Mouse (Mus musculus): ENCODE results near the gene Pde6c. TPM values are rescaled to one million over a fixed set of nuclear protein-coding genes. Genes with fewer than 3 reads are reported as not detected.

Pde6c gene
- polyA plus RNA-seq, 1 experiment = not detected

DNA sequence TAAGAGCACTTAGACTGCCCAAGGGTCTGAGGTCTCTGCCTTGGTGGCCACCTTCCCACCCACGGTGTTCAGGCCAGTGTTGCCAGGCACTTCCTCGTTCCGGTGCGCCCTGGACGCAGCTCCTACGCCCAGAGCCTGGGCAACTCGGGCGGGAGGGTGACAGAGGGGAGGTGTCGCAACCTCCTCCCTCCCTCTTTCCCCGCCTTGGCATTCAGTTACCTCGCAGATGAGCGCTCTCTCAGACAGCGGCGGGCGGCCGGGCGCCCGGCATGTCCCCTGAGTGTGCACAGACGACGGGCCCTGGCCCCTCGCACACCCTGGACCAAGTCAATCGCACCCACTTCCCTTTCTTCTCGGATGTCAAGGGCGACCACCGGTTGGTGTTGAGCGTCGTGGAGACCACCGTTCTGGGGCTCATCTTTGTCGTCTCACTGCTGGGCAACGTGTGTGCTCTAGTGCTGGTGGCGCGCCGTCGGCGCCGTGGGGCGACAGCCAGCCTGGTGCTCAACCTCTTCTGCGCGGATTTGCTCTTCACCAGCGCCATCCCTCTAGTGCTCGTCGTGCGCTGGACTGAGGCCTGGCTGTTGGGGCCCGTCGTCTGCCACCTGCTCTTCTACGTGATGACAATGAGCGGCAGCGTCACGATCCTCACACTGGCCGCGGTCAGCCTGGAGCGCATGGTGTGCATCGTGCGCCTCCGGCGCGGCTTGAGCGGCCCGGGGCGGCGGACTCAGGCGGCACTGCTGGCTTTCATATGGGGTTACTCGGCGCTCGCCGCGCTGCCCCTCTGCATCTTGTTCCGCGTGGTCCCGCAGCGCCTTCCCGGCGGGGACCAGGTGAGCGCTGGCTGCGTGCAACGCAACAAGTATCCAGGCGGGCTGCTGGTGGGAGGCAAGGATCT is 35.5 kb upstream of the Pde6c start, which contains the start of gene Ffar4:
Ffar4 (plus strand) TSS at position 214 of the 901 bp plus-strand sequence.
- Histone ChIP-seq H3K4me3 (ENCODE audit: extremely low read depth, insufficient read depth, insufficient read length) (no peak within 1 kb of the TSS; the same call in 1 of the 2 replicates), H3K27ac (ENCODE audit: insufficient read depth, low read length) (no peak within 1 kb of the TSS), H3K27me3 (ENCODE audit: control insufficient read depth, insufficient read depth, low read length) (peaks cover 13% of the 10 kb centered on the region), H3K4me1 (ENCODE audit: control insufficient read depth, insufficient read depth, insufficient read length) (peaks cover 4% of the 10 kb centered on the region; the same call in 1 of the 2 replicates), H3K36me3 (ENCODE audit: control insufficient read depth, insufficient read depth, low read length) (no peaks in the 10 kb centered on the region)
- WGBS = 3% methylated on average over 77 of the region's 77 CpGs
- no peak for DNase-seq (ENCODE audit: low read depth in 1 of 2, low spot score in 2 of 2)
- no peak for TF ChIP-seq POLR2A (IDR thresholded peaks at IDR 0.05; ENCODE audit: low read depth, low read length)
- no peak for TF ChIP-seq CTCF (IDR thresholded peaks at IDR 0.05; ENCODE audit: extremely low read depth, insufficient read depth, insufficient read length, insufficient replicate concordance)

DNA sequence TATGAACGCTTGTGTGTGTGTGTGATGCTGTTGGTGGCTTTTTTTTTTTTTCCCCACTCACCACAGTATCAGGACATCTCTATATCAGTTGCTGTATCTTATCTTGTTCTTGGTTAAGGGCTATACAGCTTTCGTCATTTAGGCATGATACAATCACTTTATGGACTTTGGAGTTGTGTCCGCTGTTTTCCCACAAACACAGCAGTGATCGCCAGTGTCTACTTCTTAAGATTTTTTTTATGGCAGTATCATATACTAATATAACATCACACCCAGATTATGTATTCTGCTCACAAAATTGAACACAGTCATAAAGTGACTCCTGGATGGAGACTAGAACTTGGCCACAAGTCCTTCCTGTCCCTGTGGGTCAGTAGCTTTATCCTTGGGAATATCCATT is 24.7 kb upstream of the Pde6c start:
- WGBS = 89% methylated on average over 4 of the region's 4 CpGs
- no peak for DNase-seq (ENCODE audit: low read depth in 1 of 2, low spot score in 2 of 2)

DNA sequence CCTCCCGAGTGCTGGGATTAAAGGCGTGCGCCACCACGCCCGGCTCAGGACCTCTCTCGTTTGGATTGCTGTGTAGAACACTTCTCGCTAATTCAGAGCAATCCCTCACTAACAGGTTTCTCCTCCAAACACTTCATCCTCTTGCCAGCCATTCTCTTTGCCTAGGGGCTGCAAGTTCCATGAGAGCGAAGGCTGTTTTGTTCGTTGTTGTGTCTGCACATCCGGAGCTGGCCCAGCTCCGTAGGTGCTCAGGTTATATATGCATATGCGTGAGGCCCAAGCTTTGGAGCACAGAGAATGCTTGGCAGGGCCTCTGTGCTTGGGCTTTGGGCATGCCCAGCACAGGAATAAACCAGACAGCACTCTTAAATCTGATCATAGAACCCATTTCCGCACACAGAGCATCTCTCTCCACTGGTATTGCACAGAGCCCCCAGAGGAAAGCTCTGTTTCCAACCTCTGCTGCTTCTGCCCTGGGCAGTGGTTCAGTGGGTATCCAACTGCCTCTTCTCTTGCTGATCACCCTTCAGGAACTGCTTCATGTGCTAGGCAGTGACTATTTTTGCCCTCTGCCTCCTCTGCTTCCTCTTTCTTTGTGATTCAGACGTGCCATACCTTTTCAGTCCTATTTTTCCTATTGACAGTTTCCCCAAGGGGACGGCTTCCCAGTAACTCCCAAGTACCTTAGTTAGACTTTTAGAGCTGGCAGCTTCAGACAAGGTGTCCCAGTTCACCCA is 22.9 kb upstream of the Pde6c start:
- H3K36me3 ChIP-seq (ENCODE audit: control insufficient read depth, insufficient read depth, low read length) = no peaks in the 10 kb centered on the region
- no peak overlapping the region for H3K4me3 ChIP-seq (ENCODE audit: extremely low read depth, insufficient read depth, insufficient read length)
- TF ChIP-seq CTCF (IDR thresholded peaks at IDR 0.05; ENCODE audit: extremely low read depth, insufficient read depth, insufficient read length, insufficient replicate concordance) = no peak
- TF ChIP-seq POLR2A (IDR thresholded peaks at IDR 0.05; ENCODE audit: low read depth, low read length) = no peak
- WGBS = 81% methylated on average over 15 of the region's 15 CpGs
- DNase-seq (ENCODE audit: low read depth in 1 of 2, low spot score in 2 of 2) = no peak
- H3K27ac ChIP-seq (ENCODE audit: insufficient read depth, low read length) = no peak overlapping the region
- no peaks in the 10 kb centered on the region; the same call in 1 of the 2 replicates for H3K4me1 ChIP-seq (ENCODE audit: control insufficient read depth, insufficient read depth, insufficient read length)
- H3K27me3 ChIP-seq (ENCODE audit: control insufficient read depth, insufficient read depth, low read length) = no peaks in the 10 kb centered on the region

More for the DNA sequence above, 24.7 kb upstream of the Pde6c start:
- TF ChIP-seq POLR2A (IDR thresholded peaks at IDR 0.05; ENCODE audit: low read depth, low read length) = no peak
- TF ChIP-seq CTCF (IDR thresholded peaks at IDR 0.05; ENCODE audit: extremely low read depth, insufficient read depth, insufficient read length, insufficient replicate concordance) = no peak
- H3K27me3 ChIP-seq (ENCODE audit: control insufficient read depth, insufficient read depth, low read length) = no peaks in the 10 kb centered on the region
- H3K36me3 ChIP-seq (ENCODE audit: control insufficient read depth, insufficient read depth, low read length) = no peaks in the 10 kb centered on the region
- no peaks in the 10 kb centered on the region; the same call in 1 of the 2 replicates for H3K4me1 ChIP-seq (ENCODE audit: control insufficient read depth, insufficient read depth, insufficient read length)
- no peak overlapping the region for H3K27ac ChIP-seq (ENCODE audit: insufficient read depth, low read length)
- no peak overlapping the region for H3K4me3 ChIP-seq (ENCODE audit: extremely low read depth, insufficient read depth, insufficient read length)

GRCm38 (mm10) chr19:38111056-38111455 is 21.5 kb upstream of the Pde6c start:
- Histone ChIP-seq H3K4me1 (ENCODE audit: control insufficient read depth, insufficient read depth, insufficient read length) (no peaks in the 10 kb centered on the region; the same call in 1 of the 2 replicates), H3K4me3 (ENCODE audit: extremely low read depth, insufficient read depth, insufficient read length) (no peak overlapping the region), H3K27me3 (ENCODE audit: control insufficient read depth, insufficient read depth, low read length) (no peaks in the 10 kb centered on the region), H3K36me3 (ENCODE audit: control insufficient read depth, insufficient read depth, low read length) (no peaks in the 10 kb centered on the region), H3K27ac (ENCODE audit: insufficient read depth, low read length) (no peak overlapping the region)
- WGBS = 84% methylated on average over 8 of the region's 8 CpGs
- DNase-seq (ENCODE audit: low read depth in 1 of 2, low spot score in 2 of 2) = no peak
- TF ChIP-seq POLR2A (IDR thresholded peaks at IDR 0.05; ENCODE audit: low read depth, low read length) (no peak), CTCF (IDR thresholded peaks at IDR 0.05; ENCODE audit: extremely low read depth, insufficient read depth, insufficient read length, insufficient replicate concordance) (no peak)

- WGBS = 65% methylated on average over 4 of the region's 4 CpGs
Measured at GRCm38 (mm10) chr19:38112575-38112974, 20.0 kb upstream of the Pde6c start.

GRCm38 (mm10) chr19:38114834-38115491 is 17.6 kb upstream of the Pde6c start:
- TF ChIP-seq CTCF (IDR thresholded peaks at IDR 0.05; ENCODE audit: extremely low read depth, insufficient read depth, insufficient read length, insufficient replicate concordance) (no peak), POLR2A (IDR thresholded peaks at IDR 0.05; ENCODE audit: low read depth, low read length) (no peak)
- no peaks in the 10 kb centered on the region; the same call in 1 of the 2 replicates for H3K4me1 ChIP-seq (ENCODE audit: control insufficient read depth, insufficient read depth, insufficient read length)
- no peaks in the 10 kb centered on the region for H3K27me3 ChIP-seq (ENCODE audit: control insufficient read depth, insufficient read depth, low read length)
- no peaks in the 10 kb centered on the region for H3K36me3 ChIP-seq (ENCODE audit: control insufficient read depth, insufficient read depth, low read length)
- H3K4me3 ChIP-seq (ENCODE audit: extremely low read depth, insufficient read depth, insufficient read length) = no peak overlapping the region
- DNase-seq (ENCODE audit: low read depth in 1 of 2, low spot score in 2 of 2) = no peak
- H3K27ac ChIP-seq (ENCODE audit: insufficient read depth, low read length) = no peak overlapping the region
- WGBS = 93% methylated on average over 7 of the region's 7 CpGs

More at GRCm38 (mm10) chr19:38112575-38112974, 20.0 kb upstream of the Pde6c start:
- TF ChIP-seq CTCF (IDR thresholded peaks at IDR 0.05; ENCODE audit: extremely low read depth, insufficient read depth, insufficient read length, insufficient replicate concordance) (no peak), POLR2A (IDR thresholded peaks at IDR 0.05; ENCODE audit: low read depth, low read length) (no peak)
- Histone ChIP-seq H3K36me3 (ENCODE audit: control insufficient read depth, insufficient read depth, low read length) (no peaks in the 10 kb centered on the region), H3K27me3 (ENCODE audit: control insufficient read depth, insufficient read depth, low read length) (no peaks in the 10 kb centered on the region), H3K4me3 (ENCODE audit: extremely low read depth, insufficient read depth, insufficient read length) (no peak overlapping the region), H3K4me1 (ENCODE audit: control insufficient read depth, insufficient read depth, insufficient read length) (no peaks in the 10 kb centered on the region; the same call in 1 of the 2 replicates), H3K27ac (ENCODE audit: insufficient read depth, low read length) (no peak overlapping the region)
- DNase-seq (ENCODE audit: low read depth in 1 of 2, low spot score in 2 of 2) = no peak

Data from spleen, adult 2 months (tissue).